Mouse (Mus musculus) ES-E14 (cell line): ENCODE measurements around the gene Nsdhl. TPM values are rescaled to one million over a fixed set of nuclear protein-coding genes. Genes with fewer than 3 reads are reported as not detected.

Experiments used
- DNase-seq: peaks from one replicate; pipeline ENCODE4 v3.0.0-alpha.2; 2013; ENCODE audit warnings: low read depth, low spot score
- H3K27ac ChIP-seq: 2 replicates; pipeline ENCODE4 v1.5.1; 2012; ENCODE audit warnings: low read depth, mild to moderate bottlenecking, low read length, moderate library complexity, mixed read lengths; ENCODE audit not compliant: poor library complexity, insufficient read depth, severe bottlenecking
- H3K36me3 ChIP-seq: 2 replicates; pipeline ENCODE4 v1.6.1; 2012; ENCODE audit warnings: mild to moderate bottlenecking, low read length, moderate library complexity, mixed read lengths; ENCODE audit not compliant: control insufficient read depth, poor library complexity, insufficient read depth, severe bottlenecking
- H3K4me1 ChIP-seq, 2 experiments: fragments of 150-350 bp in 1 of 2; sonication (generic) in 1 of 2; 2 replicates each; pipeline ENCODE4 v1.6.1; 2012; ENCODE audit warnings: low read length in 2 of 2, mild to moderate bottlenecking in 1 of 2, mixed read lengths in 1 of 2; ENCODE audit not compliant: control insufficient read depth in 2 of 2, insufficient read depth in 2 of 2, poor library complexity in 1 of 2
- H3K4me3 ChIP-seq, 2 experiments: fragments of 150-350 bp in 1 of 2; sonication (generic) in 1 of 2; 2 replicates each; pipeline ENCODE4 v1.5.1; 2012; ENCODE audit warnings: low read length in 2 of 2, low read depth in 1 of 2, mild to moderate bottlenecking in 1 of 2, mixed read lengths in 1 of 2; ENCODE audit not compliant: insufficient read depth in 1 of 2, poor library complexity in 1 of 2, severe bottlenecking in 1 of 2
- H3K9ac ChIP-seq: 2 replicates; pipeline ENCODE4 v1.6.1; 2012; ENCODE audit warnings: low read depth, mild to moderate bottlenecking, low read length, mixed read lengths; ENCODE audit not compliant: poor library complexity, insufficient read depth, severe bottlenecking
- H3K9me3 ChIP-seq: fragments of 150-350 bp; sonication (generic); 2 replicates; pipeline ENCODE4 v1.6.1; 2012; ENCODE audit warnings: low read depth, mild to moderate bottlenecking, low read length; ENCODE audit not compliant: control insufficient read depth, insufficient read depth
- CHD2 ChIP-seq: IDR thresholded peaks from 2 replicates; pipeline ENCODE4 v1.6.1; 2014; ENCODE audit warnings: mild to moderate bottlenecking, low read depth, low read length, inconsistent platforms
- HCFC1 ChIP-seq: IDR thresholded peaks from 2 replicates; pipeline ENCODE4 v1.6.1; 2012; ENCODE audit warnings: low read length, inconsistent platforms, borderline replicate concordance; ENCODE audit not compliant: insufficient read depth
- MAFK ChIP-seq: IDR thresholded peaks from 2 replicates; pipeline ENCODE4 v1.6.1; 2014; ENCODE audit warnings: mild to moderate bottlenecking, low read depth, low read length, inconsistent platforms; ENCODE audit not compliant: insufficient read depth
- ZC3H11A ChIP-seq: IDR thresholded peaks from 2 replicates; pipeline ENCODE4 v1.6.1; 2012; ENCODE audit warnings: low read depth, mild to moderate bottlenecking, inconsistent platforms, low read length, borderline replicate concordance
- ZNF384 ChIP-seq: IDR thresholded peaks from 2 replicates; pipeline ENCODE4 v1.6.1; 2012; ENCODE audit warnings: low read depth, low read length, inconsistent platforms
- in situ Hi-C, 2 experiments: fragments of 600-800 bp; cut with MboI; formaldehyde crosslinking; loops; one replicate each; pipeline ENCODE4 v1.15.1; 2025; ENCODE audit warnings: low sequenced_read_pairs in 2 of 2, inconsistent platforms in 1 of 2; ENCODE audit not compliant: unreplicated experiment in 2 of 2
- total RNA-seq: library from RNA; depleted of rRNA; stranded (reverse); fragments of 300-350 nt; gene quantifications from 2 replicates; pipeline ENCODE4 v1.2.3, GENCODE M21; 2012

The Nsdhl gene
- total RNA-seq, 1 experiment: 14.4 TPM

- DNase-seq: no peak
- in situ Hi-C loops: no loop called here
- Histone ChIP-seq H3K4me1 (no peaks in the 10 kb centered on the region), H3K4me3 (no peak overlapping the region), H3K36me3 (no peaks in the 10 kb centered on the region), H3K9ac (no peak overlapping the region), H3K9me3 (no peaks in the 10 kb centered on the region), H3K27ac (no peak overlapping the region)
- TF ChIP-seq ZNF384 (no peak), ZC3H11A (no peak), HCFC1 (no peak), MAFK (no peak), CHD2 (no peak)
These were observed 10.5 kb upstream of the Nsdhl start for GRCm38 (mm10) chrX:72907619-72908403.

DNA sequence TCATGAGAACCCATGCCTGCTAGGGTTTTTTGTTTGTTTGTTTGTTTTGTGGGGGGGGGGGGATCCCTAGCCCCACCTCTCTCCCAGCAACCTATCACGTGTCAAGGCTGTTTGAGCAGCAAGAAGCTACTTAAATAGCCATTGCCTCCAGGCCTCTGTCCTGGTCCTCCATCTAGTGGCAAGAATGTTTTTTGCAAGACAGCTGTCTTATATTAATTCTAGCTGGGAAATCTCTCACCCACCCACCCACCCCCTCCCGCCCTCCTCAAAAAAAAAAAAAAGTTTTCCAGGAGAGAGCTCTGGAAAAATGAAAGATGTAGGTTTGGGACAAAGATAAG is 10.0 kb upstream of the Nsdhl start:
- Histone ChIP-seq H3K27ac (no peak overlapping the region), H3K9ac (no peak overlapping the region), H3K9me3 (no peaks in the 10 kb centered on the region), H3K4me3 (no peak overlapping the region), H3K4me1 (no peaks in the 10 kb centered on the region), H3K36me3 (no peaks in the 10 kb centered on the region)
- TF ChIP-seq MAFK: no peak
- 0 out of 2 replicates have a peak, but pooled peaks have one; percentile 15 for TF ChIP-seq ZNF384
- in situ Hi-C loops: no loop called here
- no peak for DNase-seq

DNA sequence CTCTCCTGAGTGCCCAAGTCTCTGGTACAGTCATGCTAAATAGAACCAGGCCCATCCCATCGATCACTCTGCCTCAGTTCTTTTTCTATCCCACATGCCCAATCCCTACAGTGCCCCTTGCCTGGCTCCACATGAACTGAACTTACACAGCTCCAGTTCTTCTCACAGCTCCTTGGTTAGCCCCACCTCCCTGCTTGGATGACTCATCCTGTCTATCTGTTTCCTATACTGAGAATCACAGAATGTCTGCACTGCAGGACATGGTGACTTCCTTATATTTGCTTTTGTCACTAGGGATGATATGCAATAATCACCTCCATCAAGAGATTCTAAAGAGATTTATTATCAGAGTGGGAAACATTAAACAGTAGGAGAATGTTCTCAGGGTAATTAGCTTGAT is 6.7 kb upstream of the Nsdhl start:
- in situ Hi-C loops: no loop called here
- Histone ChIP-seq H3K9ac (no peak overlapping the region), H3K27ac (no peak overlapping the region), H3K9me3 (no peaks in the 10 kb centered on the region), H3K4me1 (no peaks in the 10 kb centered on the region), H3K36me3 (no peaks in the 10 kb centered on the region; the same call in 1 of the 2 replicates), H3K4me3 (no peak overlapping the region)
- no peak for DNase-seq
- TF ChIP-seq HCFC1 (no peak), ZC3H11A (no peak), CHD2 (no peak), ZNF384 (no peak), MAFK (no peak)

- in situ Hi-C loops: no loop called here
- TF ChIP-seq MAFK: no peak
- H3K36me3 ChIP-seq: no peaks in the 10 kb centered on the region; the same call in 1 of the 2 replicates
- no peak overlapping the region for H3K27ac ChIP-seq
- H3K9me3 ChIP-seq: no peaks in the 10 kb centered on the region
- no peak for DNase-seq
- H3K4me3 ChIP-seq: peak overlapping the region; percentile 67 to 90
- H3K9ac ChIP-seq: peak overlapping the region; percentile 84
- no peaks in the 10 kb centered on the region for H3K4me1 ChIP-seq
These were observed 314 bp downstream of the Nsdhl start for GRCm38 (mm10) chrX:72918682-72919059.

DNA sequence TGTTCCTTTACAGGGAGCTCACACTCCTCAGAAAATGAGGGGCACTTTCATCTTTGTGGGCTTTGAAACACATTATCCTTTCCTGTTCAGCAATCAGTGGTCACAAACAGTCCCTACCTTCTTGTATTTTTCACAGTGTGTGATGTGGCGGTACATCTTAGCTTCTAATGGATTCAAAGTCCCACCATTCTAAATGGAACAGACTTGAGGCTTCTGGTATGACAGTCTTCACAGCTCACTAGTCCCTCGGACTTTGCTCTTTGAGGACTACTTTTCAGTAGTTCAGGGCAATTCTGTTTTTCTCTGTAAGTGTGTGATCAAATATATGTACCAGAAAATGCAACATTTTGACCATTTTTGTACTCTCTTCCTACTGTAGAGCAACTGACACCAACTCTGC is 3.0 kb downstream of the Nsdhl start:
- in situ Hi-C loops: no loop called here
- H3K9ac ChIP-seq: no peak overlapping the region
- H3K27ac ChIP-seq: no peak overlapping the region
- TF ChIP-seq HCFC1 (no peak), ZNF384 (no peak), CHD2 (no peak)
- no peaks in the 10 kb centered on the region for H3K4me1 ChIP-seq
- H3K4me3 ChIP-seq: no peak overlapping the region
- no peak for DNase-seq
- no peaks in the 10 kb centered on the region for H3K9me3 ChIP-seq
- no peaks in the 10 kb centered on the region for H3K36me3 ChIP-seq
